Mouse (Mus musculus): ENCODE results near the gene Hspa1a. TPM values are rescaled to one million over a fixed set of nuclear protein-coding genes. Genes with fewer than 3 reads are reported as not detected.

Gene Hspa1a
- polyA plus RNA-seq (2015; fragmentation: Nextera tagmentation; extraction: Ambion mirVana), result 36.7 and 39.4 TPM in 2 replicates

GRCm38 (mm10) chr17:34972069-34972749 is at the start of gene Hspa1a, which contains the start of gene Hspa1l:
TSS of gene Hspa1a (minus strand) at chr17:34972156.
TSS of gene Hspa1l (plus strand) at chr17:34972703.

GRCm38 (mm10) chr17:35016376-35016775 is 44.4 kb upstream of the Hspa1a start, which contains the start of gene Vwa7:
TSS of gene Vwa7 (plus strand) at chr17:35016579.

GRCm38 (mm10) chr17:35000717-35001451 is 28.9 kb upstream of the Hspa1a start, which contains the start of gene Vars:
TSS of gene Vars (plus strand) at chr17:35000987.

GRCm38 (mm10) chr17:34981690-34982180 is 9.8 kb upstream of the Hspa1a start, which contains the start of gene Lsm2:
TSS of gene Lsm2 (plus strand) at chr17:34981862.

GRCm38 (mm10) chr17:34969822-34970221 is 2.1 kb downstream of the Hspa1a start, which contains the start of gene Gm20481:
TSS of gene Gm20481 (plus strand) at chr17:34969912.

GRCm38 (mm10) chr17:34959130-34959778 is 12.7 kb downstream of the Hspa1a start, which contains the start of gene Hspa1b:
TSS of gene Hspa1b (minus strand) at chr17:34959238.

GRCm38 (mm10) chr17:34931061-34931734 is 40.8 kb downstream of the Hspa1a start, which contains the start of gene Neu1:
TSS of gene Neu1 (plus strand) at chr17:34931253.

Other genes starting within 250 kb of the Hspa1a start
- gene C4b, start 228.3 kb downstream of the Hspa1a start, polyA plus RNA-seq (2015; fragmentation: Nextera tagmentation; extraction: Ambion mirVana), result 6.9 and 10.8 TPM in 2 replicates
- gene Cyp21a1, start 167.6 kb downstream of the Hspa1a start, polyA plus RNA-seq (2015; fragmentation: Nextera tagmentation; extraction: Ambion mirVana), result not detected in 2 replicates
- 22.1 and 24.9 TPM in 2 replicates for gene Stk19, start 135.2 kb downstream of the Hspa1a start, polyA plus RNA-seq (2015; fragmentation: Nextera tagmentation; extraction: Ambion mirVana)
- 25.1 and 25.6 TPM in 2 replicates for gene Dxo, start 135.1 kb downstream of the Hspa1a start, polyA plus RNA-seq (2015; fragmentation: Nextera tagmentation; extraction: Ambion mirVana)
- gene Skiv2l, start 121.9 kb downstream of the Hspa1a start, polyA plus RNA-seq (2015; fragmentation: Nextera tagmentation; extraction: Ambion mirVana), result 25.2 and 29.7 TPM in 2 replicates
- 50.7 and 59.0 TPM in 2 replicates for gene Nelfe, start 121.8 kb downstream of the Hspa1a start, polyA plus RNA-seq (2015; fragmentation: Nextera tagmentation; extraction: Ambion mirVana)
- 15.6 and 19.3 TPM in 2 replicates for gene Cfb, start 109.6 kb downstream of the Hspa1a start, polyA plus RNA-seq (2015; fragmentation: Nextera tagmentation; extraction: Ambion mirVana)
- 0.53 and 0.86 TPM in 2 replicates for gene Zbtb12, start 92.7 kb downstream of the Hspa1a start, polyA plus RNA-seq (2015; fragmentation: Nextera tagmentation; extraction: Ambion mirVana)
- not detected in 2 replicates for gene Gm20547, start 90.1 kb downstream of the Hspa1a start, polyA plus RNA-seq (2015; fragmentation: Nextera tagmentation; extraction: Ambion mirVana)
- gene C2, start 73.9 kb downstream of the Hspa1a start, polyA plus RNA-seq (2015; fragmentation: Nextera tagmentation; extraction: Ambion mirVana), result 8.9 and 9.3 TPM in 2 replicates
- gene Ehmt2, start 73.7 kb downstream of the Hspa1a start, polyA plus RNA-seq (2015; fragmentation: Nextera tagmentation; extraction: Ambion mirVana), result 25.2 and 27.2 TPM in 2 replicates
- 2.6 and 3.3 TPM in 2 replicates for gene Slc44a4, start 57.7 kb downstream of the Hspa1a start, polyA plus RNA-seq (2015; fragmentation: Nextera tagmentation; extraction: Ambion mirVana)
- gene Neu1, start 40.9 kb downstream of the Hspa1a start, polyA plus RNA-seq (2015; fragmentation: Nextera tagmentation; extraction: Ambion mirVana), result 23.2 and 28.5 TPM in 2 replicates
- 4.5 and 5.2 TPM in 2 replicates for gene Hspa1b, start 12.9 kb downstream of the Hspa1a start, polyA plus RNA-seq (2015; fragmentation: Nextera tagmentation; extraction: Ambion mirVana)
- not detected in 2 replicates for gene Gm20481, start 2.2 kb downstream of the Hspa1a start, polyA plus RNA-seq (2015; fragmentation: Nextera tagmentation; extraction: Ambion mirVana)
- gene Hspa1l, start 547 bp upstream of the Hspa1a start, polyA plus RNA-seq (2015; fragmentation: Nextera tagmentation; extraction: Ambion mirVana), result 0.16 and 0.25 TPM in 2 replicates
- 82.1 and 83.5 TPM in 2 replicates for gene Lsm2, start 9.7 kb upstream of the Hspa1a start, polyA plus RNA-seq (2015; fragmentation: Nextera tagmentation; extraction: Ambion mirVana)
- 42.0 and 44.7 TPM in 2 replicates for gene Vars, start 28.8 kb upstream of the Hspa1a start, polyA plus RNA-seq (2015; fragmentation: Nextera tagmentation; extraction: Ambion mirVana)
- 0.19 and 0.24 TPM in 2 replicates for gene Vwa7, start 44.4 kb upstream of the Hspa1a start, polyA plus RNA-seq (2015; fragmentation: Nextera tagmentation; extraction: Ambion mirVana)
- gene Sapcd1, start 55.9 kb upstream of the Hspa1a start, polyA plus RNA-seq (2015; fragmentation: Nextera tagmentation; extraction: Ambion mirVana), result 1.3 and 1.7 TPM in 2 replicates
- gene Msh5, start 74.6 kb upstream of the Hspa1a start, polyA plus RNA-seq (2015; fragmentation: Nextera tagmentation; extraction: Ambion mirVana), result 0.88 and 1.3 TPM in 2 replicates
- 240 and 276 TPM in 2 replicates for gene Clic1, start 77.8 kb upstream of the Hspa1a start, polyA plus RNA-seq (2015; fragmentation: Nextera tagmentation; extraction: Ambion mirVana)
- gene Ddah2, start 86.9 kb upstream of the Hspa1a start, polyA plus RNA-seq (2015; fragmentation: Nextera tagmentation; extraction: Ambion mirVana), result 118 and 126 TPM in 2 replicates
- gene Ly6g6c, start 93.2 kb upstream of the Hspa1a start, polyA plus RNA-seq (2015; fragmentation: Nextera tagmentation; extraction: Ambion mirVana), result 0.45 and 0.58 TPM in 2 replicates
- 0.42 and 1.7 TPM in 2 replicates for gene Mpig6b, start 94.0 kb upstream of the Hspa1a start, polyA plus RNA-seq (2015; fragmentation: Nextera tagmentation; extraction: Ambion mirVana)
- gene Ly6g6e, start 104.7 kb upstream of the Hspa1a start, polyA plus RNA-seq (2015; fragmentation: Nextera tagmentation; extraction: Ambion mirVana), result 8.2 and 8.3 TPM in 2 replicates
- gene Ly6g6d, start 105.9 kb upstream of the Hspa1a start, polyA plus RNA-seq (2015; fragmentation: Nextera tagmentation; extraction: Ambion mirVana), result 1.6 and 2.2 TPM in 2 replicates
- 0.18 TPM in 1 of 2 replicates, not detected in the other for gene Ly6g6f, start 113.5 kb upstream of the Hspa1a start, polyA plus RNA-seq (2015; fragmentation: Nextera tagmentation; extraction: Ambion mirVana)
- 93.1 and 93.2 TPM in 2 replicates for gene Abhd16a, start 117.1 kb upstream of the Hspa1a start, polyA plus RNA-seq (2015; fragmentation: Nextera tagmentation; extraction: Ambion mirVana)
- gene Ly6g5c, start 136.1 kb upstream of the Hspa1a start, polyA plus RNA-seq (2015; fragmentation: Nextera tagmentation; extraction: Ambion mirVana), result not detected in 2 replicates
- gene Ly6g5b, start 143.3 kb upstream of the Hspa1a start, polyA plus RNA-seq (2015; fragmentation: Nextera tagmentation; extraction: Ambion mirVana), result 0.22 and 0.35 TPM in 2 replicates
- 9.5 and 11.9 TPM in 2 replicates for gene Gpank1, start 149.3 kb upstream of the Hspa1a start, polyA plus RNA-seq (2015; fragmentation: Nextera tagmentation; extraction: Ambion mirVana)
- gene Csnk2b, start 149.9 kb upstream of the Hspa1a start, polyA plus RNA-seq (2015; fragmentation: Nextera tagmentation; extraction: Ambion mirVana), result 189 and 201 TPM in 2 replicates
- 9.9 and 10.8 TPM in 2 replicates for gene D17H6S53E, start 154.2 kb upstream of the Hspa1a start, polyA plus RNA-seq (2015; fragmentation: Nextera tagmentation; extraction: Ambion mirVana)
- gene Apom, start 159.9 kb upstream of the Hspa1a start, polyA plus RNA-seq (2015; fragmentation: Nextera tagmentation; extraction: Ambion mirVana), result 0.95 TPM in 1 of 2 replicates, not detected in the other
- 28.9 and 35.6 TPM in 2 replicates for gene Bag6, start 163.0 kb upstream of the Hspa1a start, polyA plus RNA-seq (2015; fragmentation: Nextera tagmentation; extraction: Ambion mirVana)
- 73.9 and 74.9 TPM in 2 replicates for gene Prrc2a, start 192.7 kb upstream of the Hspa1a start, polyA plus RNA-seq (2015; fragmentation: Nextera tagmentation; extraction: Ambion mirVana)
- 11.2 and 12.6 TPM in 2 replicates for gene Aif1, start 203.9 kb upstream of the Hspa1a start, polyA plus RNA-seq (2015; fragmentation: Nextera tagmentation; extraction: Ambion mirVana)
- 13.5 and 15.8 TPM in 2 replicates for gene Lst1, start 216.3 kb upstream of the Hspa1a start, polyA plus RNA-seq (2015; fragmentation: Nextera tagmentation; extraction: Ambion mirVana)
- gene Ltb, start 222.3 kb upstream of the Hspa1a start, polyA plus RNA-seq (2015; fragmentation: Nextera tagmentation; extraction: Ambion mirVana), result 0.53 and 0.96 TPM in 2 replicates
- 0.40 and 0.69 TPM in 2 replicates for gene Tnf, start 229.9 kb upstream of the Hspa1a start, polyA plus RNA-seq (2015; fragmentation: Nextera tagmentation; extraction: Ambion mirVana)
- 0.12 and 0.30 TPM in 2 replicates for gene Lta, start 233.2 kb upstream of the Hspa1a start, polyA plus RNA-seq (2015; fragmentation: Nextera tagmentation; extraction: Ambion mirVana)
- gene Gm16181, start 248.7 kb upstream of the Hspa1a start, polyA plus RNA-seq (2015; fragmentation: Nextera tagmentation; extraction: Ambion mirVana), result not detected in 2 replicates

Data from urinary bladder, postnatal 0 days (tissue).